Mouse (Mus musculus) small intestine, adult 2 months (tissue): ENCODE data around the gene Gtf2f2. TPM values are rescaled to one million over a fixed set of nuclear protein-coding genes. Genes with fewer than 3 reads are reported as not detected.

Experiments used
- H3K27ac ChIP-seq: fragments of 200-500 bp; 2 replicates; pipeline ENCODE4 v1.5.1; 2012; ENCODE audit warnings: low read depth, low read length, control low read depth, inconsistent platforms; ENCODE audit not compliant: insufficient read depth
- H3K27me3 ChIP-seq: fragments of 200-500 bp; 2 replicates; pipeline ENCODE4 v1.6.1; 2012; ENCODE audit warnings: mild to moderate bottlenecking, moderate library complexity, low read length, inconsistent platforms; ENCODE audit not compliant: control insufficient read depth, insufficient read depth
- H3K36me3 ChIP-seq: fragments of 200-500 bp; 2 replicates; pipeline ENCODE4 v1.6.1; 2012; ENCODE audit warnings: mild to moderate bottlenecking, low read length, control low read depth, inconsistent platforms; ENCODE audit not compliant: control insufficient read depth, insufficient read depth
- H3K4me1 ChIP-seq: fragments of 200-500 bp; 2 replicates; pipeline ENCODE4 v1.6.1; 2012; ENCODE audit warnings: low read length, inconsistent platforms, mixed read lengths; ENCODE audit not compliant: control insufficient read depth, insufficient read depth, insufficient read length
- H3K4me3 ChIP-seq: fragments of 200-500 bp; 2 replicates; pipeline ENCODE4 v1.5.1; 2012; ENCODE audit warnings: low read depth, mild to moderate bottlenecking, control low read depth, inconsistent platforms, low read length, moderate library complexity
- CTCF ChIP-seq: fragments of 200-500 bp; IDR thresholded peaks from 2 replicates; pipeline ENCODE4 v1.5.1; 2012; ENCODE audit warnings: low read depth, mild to moderate bottlenecking, control low read depth, inconsistent platforms, low read length, moderate library complexity, mixed read lengths; ENCODE audit not compliant: insufficient replicate concordance, insufficient read length; ENCODE audit errors: extremely low read depth
- POLR2A ChIP-seq: fragments of 200-500 bp; IDR thresholded peaks from 2 replicates; pipeline ENCODE4 v1.6.1; 2012; ENCODE audit warnings: low read depth, mild to moderate bottlenecking, control low read depth, inconsistent platforms, low read length, moderate library complexity
- WGBS: fragments of 180-500 bp; shearing (Covaris S2); methylation state at CpG from one replicate; pipeline ENCODE4 v1.1.7; 2018; 5-methylcytosine and 5-hydroxymethylcytosine counted together
- polyA plus RNA-seq: library from polyadenylated mRNA; depleted of rRNA; stranded (reverse); fragments of >200 nt; gene quantifications from 2 replicates; pipeline ENCODE4 v1.2.3, GENCODE M21; 2012

Gene Gtf2f2
- polyA plus RNA-seq, 1 experiment, result 0.72 TPM

GRCm38 (mm10) chr14:75923314-75924052 lies 87.2 kb downstream of the Gtf2f2 start:
- TF ChIP-seq CTCF, result no peak
- no peak for TF ChIP-seq POLR2A
- no peak overlapping the region for H3K4me3 ChIP-seq
- no peak overlapping the region for H3K27ac ChIP-seq
- no peaks in the 10 kb centered on the region for H3K36me3 ChIP-seq
- 95% methylated on average over 1 of the region's 1 CpGs for WGBS
- no peaks in the 10 kb centered on the region for H3K4me1 ChIP-seq
- H3K27me3 ChIP-seq, result no peaks in the 10 kb centered on the region

- H3K4me3 ChIP-seq, result no peak overlapping the region
- no peak for TF ChIP-seq CTCF
- no peak for TF ChIP-seq POLR2A
- H3K4me1 ChIP-seq, result no peaks in the 10 kb centered on the region
- no peak overlapping the region for H3K27ac ChIP-seq
- peaks cover 8% of the 10 kb centered on the region for H3K36me3 ChIP-seq
- 42% methylated on average over 2 of the region's 2 CpGs for WGBS
- no peaks in the 10 kb centered on the region for H3K27me3 ChIP-seq
Measured at GRCm38 (mm10) chr14:75912665-75913064, 98.0 kb downstream of the Gtf2f2 start.

DNA sequence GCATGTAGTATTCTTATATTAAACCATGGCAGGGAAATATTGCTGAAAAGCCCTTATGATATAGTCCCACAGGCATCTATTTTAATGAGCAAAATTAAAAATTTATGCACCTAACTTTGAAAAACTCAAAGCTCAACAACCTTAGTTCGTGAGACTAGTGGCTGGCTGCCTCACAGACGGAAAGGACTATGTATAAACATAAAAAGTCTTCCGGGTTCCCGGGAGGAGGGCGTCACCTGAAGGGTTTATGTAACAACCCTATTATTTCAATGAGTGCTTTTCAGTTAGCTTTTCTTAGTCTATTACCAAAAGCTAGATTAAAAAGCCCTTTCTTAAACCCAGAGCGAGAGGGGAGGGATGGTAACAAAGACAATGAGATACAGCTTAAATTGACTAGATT lies 98.7 kb downstream of the Gtf2f2 start:
- Histone ChIP-seq H3K27me3 (no peaks in the 10 kb centered on the region), H3K4me1 (no peaks in the 10 kb centered on the region), H3K4me3 (no peak overlapping the region), H3K27ac (no peak overlapping the region), H3K36me3 (0 out of 2 replicates have a peak, but pooled peaks cover 5% of the 10 kb centered on the region)
- no peak for TF ChIP-seq CTCF
- TF ChIP-seq POLR2A, result no peak
- WGBS, result 90% methylated on average over 6 of the region's 6 CpGs

DNA sequence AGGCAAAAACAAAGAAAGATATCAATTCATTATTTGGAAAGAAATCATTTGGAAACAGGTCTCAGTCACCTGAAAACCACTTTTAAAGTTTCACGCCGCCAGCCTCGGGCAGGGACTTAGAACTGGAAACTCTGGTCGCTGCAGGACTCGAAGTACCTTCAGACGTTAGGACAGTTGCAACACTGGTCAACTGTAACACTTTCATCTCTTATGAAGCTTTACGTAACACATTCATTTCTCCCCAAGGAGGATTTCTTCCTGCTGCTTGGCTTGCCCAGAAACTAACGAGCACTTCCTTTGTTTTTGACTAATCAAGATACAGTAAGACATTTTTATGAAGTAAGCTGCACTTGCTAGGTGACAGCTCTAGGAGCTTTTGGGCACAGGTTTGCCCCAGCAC lies 103.7 kb downstream of the Gtf2f2 start:
- Histone ChIP-seq H3K27me3 (no peaks in the 10 kb centered on the region), H3K36me3 (peaks cover 15% of the 10 kb centered on the region), H3K4me3 (no peak overlapping the region), H3K27ac (no peak overlapping the region), H3K4me1 (no peaks in the 10 kb centered on the region)
- 92% methylated on average over 8 of the region's 8 CpGs for WGBS
- no peak for TF ChIP-seq CTCF
- no peak for TF ChIP-seq POLR2A

GRCm38 (mm10) chr14:75904972-75905371 lies 105.7 kb downstream of the Gtf2f2 start:
- 92% methylated on average over 3 of the region's 3 CpGs for WGBS
- H3K36me3 ChIP-seq, result peaks cover 15% of the 10 kb centered on the region
- H3K27ac ChIP-seq, result no peak overlapping the region
- H3K4me1 ChIP-seq, result no peaks in the 10 kb centered on the region
- TF ChIP-seq POLR2A (no peak), CTCF (no peak)
- no peak overlapping the region for H3K4me3 ChIP-seq
- no peaks in the 10 kb centered on the region for H3K27me3 ChIP-seq

DNA sequence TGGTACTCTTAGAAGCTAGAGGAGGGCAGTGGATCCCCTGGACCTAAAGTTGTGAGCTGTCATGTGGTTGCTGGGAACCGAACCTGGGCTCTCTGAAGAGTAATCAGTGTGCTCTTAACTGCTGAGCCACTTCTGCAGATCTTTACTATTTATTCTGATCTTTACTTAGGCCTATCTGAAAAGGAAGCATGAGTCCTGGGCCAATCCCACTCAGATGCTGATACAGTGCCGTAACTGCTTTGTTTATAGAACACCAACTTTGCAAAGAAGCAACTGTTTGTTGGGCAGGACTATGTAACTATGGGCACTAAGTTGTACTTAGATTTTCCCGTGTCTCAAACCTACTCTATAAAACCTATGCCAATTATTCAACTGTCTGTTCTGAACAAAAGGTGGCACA lies 107.5 kb downstream of the Gtf2f2 start:
- Histone ChIP-seq H3K27me3 (no peaks in the 10 kb centered on the region), H3K36me3 (peaks cover 15% of the 10 kb centered on the region), H3K4me3 (no peak overlapping the region), H3K27ac (no peak overlapping the region), H3K4me1 (no peaks in the 10 kb centered on the region)
- WGBS, result 88% methylated on average over 3 of the region's 3 CpGs
- TF ChIP-seq POLR2A (no peak), CTCF (no peak)

GRCm38 (mm10) chr14:75902013-75902412 lies 108.7 kb downstream of the Gtf2f2 start:
- H3K4me3 ChIP-seq, result no peak overlapping the region
- TF ChIP-seq CTCF (no peak), POLR2A (no peak)
- H3K27me3 ChIP-seq, result no peaks in the 10 kb centered on the region
- no peaks in the 10 kb centered on the region for H3K4me1 ChIP-seq
- 86% methylated on average over 2 of the region's 2 CpGs for WGBS
- peaks cover 17% of the 10 kb centered on the region for H3K36me3 ChIP-seq
- no peak overlapping the region for H3K27ac ChIP-seq
